Mouse (Mus musculus): ENCODE measurements around the gene Myf6. TPM values are rescaled to one million over a fixed set of nuclear protein-coding genes. Genes with fewer than 3 reads are reported as not detected.

The Myf6 gene
- polyA plus RNA-seq, 1 experiment from 2014 or later = 0.23 TPM

DNA sequence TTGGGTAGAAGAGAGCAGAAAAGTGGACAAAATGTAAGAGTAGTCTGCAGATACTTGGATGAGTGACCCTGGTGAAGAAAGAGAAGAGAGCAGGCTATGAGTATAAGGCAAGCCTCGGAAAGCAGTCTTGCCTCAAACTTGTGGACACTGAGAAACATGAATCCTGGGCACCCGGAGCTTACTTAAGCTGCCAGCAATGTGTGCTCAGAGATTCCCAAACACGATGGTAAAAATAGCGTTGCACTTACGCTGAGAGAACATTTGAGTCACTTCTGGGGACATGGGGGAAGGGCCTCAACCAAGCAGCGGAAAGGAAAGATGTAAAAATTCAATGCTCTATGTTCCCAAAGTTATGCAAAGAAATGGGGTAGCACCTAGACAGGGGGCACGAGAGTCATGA is 5.1 kb upstream of the Myf6 start:
- Histone ChIP-seq H3K36me3 (ENCODE audit: control insufficient read depth, insufficient read depth, low read length) (no peaks in the 10 kb centered on the region), H3K27me3 (ENCODE audit: control insufficient read depth, insufficient read depth, low read length) (no peaks in the 10 kb centered on the region), H3K4me3 (ENCODE audit: low read depth, low read length) (no peak overlapping the region), H3K27ac (replicated peaks; ENCODE audit: low read depth, low read length) (no peak overlapping the region), H3K9me3 (ENCODE audit: control insufficient read depth, low read length) (no peaks in the 10 kb centered on the region), H3K4me1 (ENCODE audit: control insufficient read depth, insufficient read depth, low read length) (no peaks in the 10 kb centered on the region), H3K9ac (ENCODE audit: low read length) (no peak overlapping the region), H3K4me2 (ENCODE audit: low read depth, severe bottlenecking) (no peak overlapping the region)
- DNase-seq (ENCODE audit: low spot score) (no peak), ATAC-seq (ENCODE audit: insufficient number of reproducible peaks, low FRiP score, low TSS enrichment, low read depth) (no peak)
- 85% methylated on average over 7 of the region's 7 CpGs for WGBS

DNA sequence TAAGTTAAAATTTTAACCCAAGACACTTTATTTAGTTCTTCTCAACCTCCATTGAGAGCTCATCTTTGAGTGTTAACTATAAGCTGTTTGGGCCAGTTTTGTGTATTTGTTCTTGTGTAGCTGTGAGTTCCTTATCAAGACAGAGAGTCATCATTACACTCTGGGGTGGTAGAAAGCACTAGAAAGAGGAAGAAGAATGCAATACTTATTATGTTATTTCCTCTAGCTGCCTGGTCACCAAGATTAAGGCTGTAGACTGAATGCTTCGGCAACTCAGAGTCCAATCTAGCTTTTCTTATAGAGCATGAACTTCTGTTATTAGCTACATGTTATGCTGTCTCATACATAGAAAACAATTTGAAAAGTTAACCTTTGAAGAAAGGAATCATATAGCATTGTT is 1.9 kb upstream of the Myf6 start:
- ATAC-seq (ENCODE audit: insufficient number of reproducible peaks, low FRiP score, low TSS enrichment, low read depth) = no peak
- H3K4me3 ChIP-seq (ENCODE audit: low read depth, low read length) = no peak overlapping the region
- 0 out of 2 replicates have a peak, but pooled peaks cover 6% of the 10 kb centered on the region for H3K4me1 ChIP-seq (ENCODE audit: control insufficient read depth, insufficient read depth, low read length)
- no peak overlapping the region for H3K4me2 ChIP-seq (ENCODE audit: low read depth, severe bottlenecking)
- no peak for DNase-seq (ENCODE audit: low spot score)
- no peak overlapping the region for H3K27ac ChIP-seq (replicated peaks; ENCODE audit: low read depth, low read length)
- H3K36me3 ChIP-seq (ENCODE audit: control insufficient read depth, insufficient read depth, low read length) = no peaks in the 10 kb centered on the region
- no peaks in the 10 kb centered on the region for H3K27me3 ChIP-seq (ENCODE audit: control insufficient read depth, insufficient read depth, low read length)
- H3K9ac ChIP-seq (ENCODE audit: low read length) = no peak overlapping the region
- no peaks in the 10 kb centered on the region for H3K9me3 ChIP-seq (ENCODE audit: control insufficient read depth, low read length)
- WGBS = 92% methylated on average over 1 of the region's 1 CpGs

DNA sequence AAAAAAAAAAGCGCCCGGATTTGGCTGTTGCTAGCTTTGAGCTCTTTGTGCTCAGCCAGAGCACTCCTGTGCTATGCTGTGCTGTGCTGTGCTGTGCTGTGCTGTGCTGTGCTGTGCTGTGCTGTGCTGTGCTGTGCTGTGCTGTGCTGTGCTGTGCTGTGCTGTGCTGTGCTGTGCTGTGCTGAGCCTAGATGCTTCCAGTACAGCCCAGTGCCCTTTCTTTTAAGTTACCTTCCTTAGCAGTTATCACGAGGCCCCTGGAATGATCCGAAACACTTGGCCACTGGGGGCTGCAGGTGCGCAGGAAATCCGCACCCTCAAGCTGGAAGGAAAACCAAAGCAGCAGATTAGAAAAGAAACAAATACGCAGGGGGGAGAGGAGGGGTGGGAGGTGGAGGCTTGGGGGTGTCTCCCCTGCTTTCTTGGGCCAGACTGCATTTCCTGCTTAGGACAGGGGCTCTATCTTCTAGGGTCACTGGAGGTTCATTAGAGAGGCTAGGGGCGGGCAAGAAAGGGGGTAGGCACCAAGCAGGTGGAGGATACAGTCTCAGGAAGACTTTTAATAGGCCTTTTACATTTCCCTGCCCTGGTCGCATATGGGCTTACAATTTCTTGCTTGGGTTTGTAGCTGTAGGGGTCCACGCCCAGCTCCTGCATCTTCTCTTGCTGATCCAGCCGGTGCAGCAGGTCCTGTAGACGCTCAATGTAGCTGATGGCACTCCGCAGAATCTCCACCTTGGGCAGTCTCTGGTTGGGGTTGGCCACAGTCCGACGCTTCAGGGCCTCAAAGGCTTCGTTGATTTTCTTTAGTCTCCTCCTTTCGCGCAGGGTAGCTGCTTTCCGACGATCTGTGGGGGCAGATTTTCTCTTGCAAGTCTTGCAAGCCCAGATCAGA is 710 bp downstream of the Myf6 start:
- no peak for DNase-seq (ENCODE audit: low spot score)
- H3K9ac ChIP-seq (ENCODE audit: low read length) = 0 out of 2 replicates have a peak overlapping the region, but pooled peaks have one; percentile 47

DNA sequence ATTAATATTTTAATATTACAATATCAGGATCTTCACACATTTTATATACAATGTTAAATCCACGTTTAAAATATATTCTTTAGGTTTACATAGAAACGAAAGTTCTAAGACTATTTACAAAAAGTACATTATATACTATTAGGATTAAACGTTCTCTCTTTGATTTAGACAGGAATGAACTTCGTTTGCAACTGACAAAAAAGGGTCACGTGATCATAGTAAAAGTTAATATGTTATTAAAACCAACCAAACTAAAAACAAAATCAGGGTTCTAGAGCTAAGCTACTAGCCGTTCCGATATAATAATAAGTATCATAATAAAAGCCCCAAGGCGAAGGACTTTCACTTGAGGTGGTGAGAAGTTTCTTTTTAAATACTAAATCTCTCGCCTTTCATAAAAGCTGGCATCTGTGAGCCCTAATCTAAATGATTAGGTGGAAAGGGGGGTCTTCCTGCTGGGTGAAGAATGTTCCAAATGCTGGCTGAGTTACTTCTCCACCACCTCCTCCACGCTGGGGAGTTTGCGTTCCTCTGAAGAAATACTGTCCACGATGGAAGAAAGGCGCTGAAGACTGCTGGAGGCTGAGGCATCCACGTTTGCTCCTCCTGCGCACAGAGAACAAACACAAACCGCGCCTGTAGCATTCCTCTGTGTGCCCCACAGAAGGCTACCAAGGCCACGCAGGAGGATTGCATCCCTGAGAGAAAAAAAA is 1.5 kb downstream of the Myf6 start:
- WGBS = 45% methylated on average over 18 of the region's 18 CpGs
- peak; percentile 35; the same call in 1 of the 2 replicates for ATAC-seq (ENCODE audit: insufficient number of reproducible peaks, low FRiP score, low TSS enrichment, low read depth)

More for the DNA sequence above, 710 bp downstream of the Myf6 start:
- Histone ChIP-seq H3K4me3 (ENCODE audit: low read depth, low read length) (no peak overlapping the region), H3K36me3 (ENCODE audit: control insufficient read depth, insufficient read depth, low read length) (no peaks in the 10 kb centered on the region), H3K27me3 (ENCODE audit: control insufficient read depth, insufficient read depth, low read length) (no peaks in the 10 kb centered on the region), H3K9me3 (ENCODE audit: control insufficient read depth, low read length) (no peaks in the 10 kb centered on the region), H3K4me1 (ENCODE audit: control insufficient read depth, insufficient read depth, low read length) (0 out of 2 replicates have a peak, but pooled peaks cover 6% of the 10 kb centered on the region), H3K27ac (replicated peaks; ENCODE audit: low read depth, low read length) (no peak overlapping the region), H3K4me2 (ENCODE audit: low read depth, severe bottlenecking) (peak overlapping the region; percentile 36; the same call in 1 of the 2 replicates)
- WGBS = 45% methylated on average over 20 of the region's 20 CpGs
- peak; percentile 64; the same call in 1 of the 2 replicates for ATAC-seq (ENCODE audit: insufficient number of reproducible peaks, low FRiP score, low TSS enrichment, low read depth)

GRCm38 (mm10) chr10:107488654-107489315 is 5.8 kb downstream of the Myf6 start:
- H3K9me3 ChIP-seq (ENCODE audit: control insufficient read depth, low read length) = no peaks in the 10 kb centered on the region
- no peaks in the 10 kb centered on the region for H3K36me3 ChIP-seq (ENCODE audit: control insufficient read depth, insufficient read depth, low read length)
- H3K27me3 ChIP-seq (ENCODE audit: control insufficient read depth, insufficient read depth, low read length) = 0 out of 2 replicates have a peak, but pooled peaks cover 2% of the 10 kb centered on the region
- 0 out of 2 replicates have a peak, but pooled peaks cover 4% of the 10 kb centered on the region for H3K4me1 ChIP-seq (ENCODE audit: control insufficient read depth, insufficient read depth, low read length)
- H3K4me3 ChIP-seq (ENCODE audit: low read depth, low read length) = no peak overlapping the region
- peak overlapping the region; percentile 15; the same call in 1 of the 2 replicates for H3K4me2 ChIP-seq (ENCODE audit: low read depth, severe bottlenecking)
- no peak overlapping the region for H3K9ac ChIP-seq (ENCODE audit: low read length)
- peak; percentile 34 for DNase-seq (ENCODE audit: low spot score)
- H3K27ac ChIP-seq (replicated peaks; ENCODE audit: low read depth, low read length) = no peak overlapping the region
- ATAC-seq (ENCODE audit: insufficient number of reproducible peaks, low FRiP score, low TSS enrichment, low read depth) = no peak
- 25% methylated on average over 12 of the region's 12 CpGs for WGBS

More for the DNA sequence above, 1.5 kb downstream of the Myf6 start:
- Histone ChIP-seq H3K9me3 (ENCODE audit: control insufficient read depth, low read length) (no peaks in the 10 kb centered on the region), H3K4me2 (ENCODE audit: low read depth, severe bottlenecking) (peak overlapping the region; percentile 36), H3K9ac (ENCODE audit: low read length) (0 out of 2 replicates have a peak overlapping the region, but pooled peaks have one; percentile 47), H3K4me3 (ENCODE audit: low read depth, low read length) (no peak overlapping the region), H3K27me3 (ENCODE audit: control insufficient read depth, insufficient read depth, low read length) (no peaks in the 10 kb centered on the region), H3K27ac (replicated peaks; ENCODE audit: low read depth, low read length) (no peak overlapping the region), H3K4me1 (ENCODE audit: control insufficient read depth, insufficient read depth, low read length) (0 out of 2 replicates have a peak, but pooled peaks cover 6% of the 10 kb centered on the region), H3K36me3 (ENCODE audit: control insufficient read depth, insufficient read depth, low read length) (no peaks in the 10 kb centered on the region)
- DNase-seq (ENCODE audit: low spot score) = peak; percentile 36

DNA sequence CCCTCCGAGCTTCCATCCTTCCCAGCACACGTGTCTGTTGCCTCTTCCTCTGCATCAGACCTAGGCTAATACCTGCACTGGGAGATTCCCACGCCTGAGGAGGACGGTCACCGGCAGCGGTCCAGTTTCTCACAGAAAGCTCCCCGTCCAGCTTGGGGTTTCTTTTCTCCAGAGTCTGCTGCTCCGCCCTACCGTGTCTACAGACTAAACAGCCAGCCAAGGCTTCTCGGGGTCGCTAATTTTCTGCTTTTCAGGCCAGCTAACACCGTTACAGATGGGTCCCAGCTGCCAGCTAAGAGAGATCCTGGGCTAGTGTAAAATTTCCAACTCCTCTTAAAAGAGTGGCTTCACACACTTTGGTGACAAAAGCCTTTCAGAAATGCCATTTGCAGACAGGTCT is 7.8 kb downstream of the Myf6 start:
- 0 out of 2 replicates have a peak, but pooled peaks cover 2% of the 10 kb centered on the region for H3K27me3 ChIP-seq (ENCODE audit: control insufficient read depth, insufficient read depth, low read length)
- no peak overlapping the region for H3K4me3 ChIP-seq (ENCODE audit: low read depth, low read length)
- H3K4me2 ChIP-seq (ENCODE audit: low read depth, severe bottlenecking) = no peak overlapping the region
- ATAC-seq (ENCODE audit: insufficient number of reproducible peaks, low FRiP score, low TSS enrichment, low read depth) = no peak
- no peak overlapping the region for H3K27ac ChIP-seq (replicated peaks; ENCODE audit: low read depth, low read length)
- H3K4me1 ChIP-seq (ENCODE audit: control insufficient read depth, insufficient read depth, low read length) = no peaks in the 10 kb centered on the region
- WGBS = 48% methylated on average over 12 of the region's 12 CpGs
- no peak for DNase-seq (ENCODE audit: low spot score)
- H3K9ac ChIP-seq (ENCODE audit: low read length) = no peak overlapping the region
- H3K36me3 ChIP-seq (ENCODE audit: control insufficient read depth, insufficient read depth, low read length) = no peaks in the 10 kb centered on the region
- H3K9me3 ChIP-seq (ENCODE audit: control insufficient read depth, low read length) = no peaks in the 10 kb centered on the region

GRCm38 (mm10) chr10:107485870-107486269 is 8.7 kb downstream of the Myf6 start, which contains the start of gene Myf5:
Gene Myf5, minus strand, starts transcription at chr10:107486134.
- Histone ChIP-seq H3K27ac (replicated peaks; ENCODE audit: low read depth, low read length) (no peak within 1 kb of the TSS), H3K9me3 (ENCODE audit: control insufficient read depth, low read length) (no peaks in the 10 kb centered on the region), H3K27me3 (ENCODE audit: control insufficient read depth, insufficient read depth, low read length) (0 out of 2 replicates have a peak, but pooled peaks cover 2% of the 10 kb centered on the region), H3K4me2 (ENCODE audit: low read depth, severe bottlenecking) (peak within 1 kb of the TSS; percentile 4; the same call in 1 of the 2 replicates), H3K4me1 (ENCODE audit: control insufficient read depth, insufficient read depth, low read length) (no peaks in the 10 kb centered on the region), H3K9ac (ENCODE audit: low read length) (no peak within 1 kb of the TSS), H3K36me3 (ENCODE audit: control insufficient read depth, insufficient read depth, low read length) (no peaks in the 10 kb centered on the region), H3K4me3 (ENCODE audit: low read depth, low read length) (no peak within 1 kb of the TSS; the same call in 1 of the 2 replicates)
- peak; percentile 45 for ATAC-seq (ENCODE audit: insufficient number of reproducible peaks, low FRiP score, low TSS enrichment, low read depth)
- no peak for DNase-seq (ENCODE audit: low spot score)
- WGBS = 31% methylated on average over 8 of the region's 8 CpGs

Measured in limb, embryonic 11.5 days (tissue).